Mouse (Mus musculus) thymus, adult 2 months (tissue): Measurements from ENCODE around the gene Cubn. TPM values are rescaled to one million over a fixed set of nuclear protein-coding genes. Genes with fewer than 3 reads are reported as not detected.

ENCODE experiments used
- DNase-seq: peaks from one replicate; pipeline ENCODE4 v3.0.0; 2021
- H3K27ac ChIP-seq: fragments of 200-500 bp; 2 replicates; pipeline ENCODE4 v1.5.1; 2012; ENCODE audit warnings: low read length, control low read depth; ENCODE audit not compliant: control insufficient read depth, insufficient read depth
- H3K27me3 ChIP-seq: fragments of 200-500 bp; 2 replicates; pipeline ENCODE4 v1.6.1; 2012; ENCODE audit warnings: mild to moderate bottlenecking, low read length, moderate library complexity, mixed read lengths; ENCODE audit not compliant: control insufficient read depth, insufficient read depth
- H3K36me3 ChIP-seq: fragments of 200-500 bp; 2 replicates; pipeline ENCODE4 v1.6.1; 2012; ENCODE audit warnings: mild to moderate bottlenecking, low read length, moderate library complexity; ENCODE audit not compliant: control insufficient read depth, insufficient read depth
- H3K4me1 ChIP-seq: fragments of 200-500 bp; replicated peaks from 2 replicates; pipeline ENCODE4 v1.6.1; 2012; ENCODE audit warnings: low read length; ENCODE audit not compliant: control insufficient read depth, insufficient read depth
- H3K4me3 ChIP-seq: fragments of 200-500 bp; 2 replicates; pipeline ENCODE4 v1.5.1; 2012; ENCODE audit warnings: mild to moderate bottlenecking, low read length, control low read depth, moderate library complexity; ENCODE audit not compliant: control insufficient read depth, insufficient read depth
- CTCF ChIP-seq: fragments of 200-500 bp; IDR thresholded peaks from 2 replicates; pipeline ENCODE4 v1.5.1; 2012; ENCODE audit warnings: mild to moderate bottlenecking, control low read depth, low read length, moderate library complexity, borderline replicate concordance; ENCODE audit not compliant: control insufficient read depth, poor library complexity, insufficient read depth; ENCODE audit errors: extremely low read depth
- POLR2A ChIP-seq: fragments of 200-500 bp; IDR thresholded peaks from 2 replicates; pipeline ENCODE4 v1.6.1; 2012; ENCODE audit warnings: mild to moderate bottlenecking, low read length, control low read depth, moderate library complexity; ENCODE audit not compliant: control insufficient read depth, poor library complexity, insufficient read depth; ENCODE audit errors: extremely low read depth
- WGBS: fragments of 180-500 bp; shearing (Covaris S2); methylation state at CpG from one replicate; pipeline ENCODE4 v1.1.7; 2018; 5-methylcytosine and 5-hydroxymethylcytosine counted together
- polyA plus RNA-seq: library from polyadenylated mRNA; depleted of rRNA; stranded (reverse); fragments of >200 nt; gene quantifications from 2 replicates; pipeline ENCODE4 v1.2.3, GENCODE M21; 2012

The Cubn gene
- polyA plus RNA-seq, 1 experiment, result 0.05 TPM

DNA sequence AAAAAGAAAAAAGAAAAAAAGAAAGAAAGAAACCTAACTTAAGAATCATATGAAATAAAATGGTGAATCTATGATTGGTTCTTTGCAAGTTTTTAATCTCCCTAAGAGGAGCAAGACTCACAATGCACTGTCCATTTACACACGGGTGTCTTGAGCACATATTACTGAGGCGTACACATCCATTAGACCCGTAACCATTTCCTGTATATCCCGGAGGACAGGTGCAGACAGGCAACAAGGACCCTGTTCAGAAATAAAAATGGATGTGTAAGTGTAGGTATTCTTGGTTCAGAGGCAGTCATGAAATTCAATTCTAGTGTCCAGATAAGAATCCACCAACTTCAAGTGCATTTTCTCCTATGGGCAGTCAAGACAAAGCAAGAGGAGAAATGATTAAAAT is 22.0 kb downstream of the Cubn start:
- Histone ChIP-seq H3K4me1 (no peaks in the 10 kb centered on the region), H3K36me3 (no peaks in the 10 kb centered on the region), H3K27ac (no peak overlapping the region), H3K4me3 (no peak overlapping the region), H3K27me3 (no peaks in the 10 kb centered on the region)
- 93% methylated on average over 4 of the region's 4 CpGs for WGBS
- no peak for DNase-seq
- TF ChIP-seq POLR2A, result no peak
- no peak for TF ChIP-seq CTCF

DNA sequence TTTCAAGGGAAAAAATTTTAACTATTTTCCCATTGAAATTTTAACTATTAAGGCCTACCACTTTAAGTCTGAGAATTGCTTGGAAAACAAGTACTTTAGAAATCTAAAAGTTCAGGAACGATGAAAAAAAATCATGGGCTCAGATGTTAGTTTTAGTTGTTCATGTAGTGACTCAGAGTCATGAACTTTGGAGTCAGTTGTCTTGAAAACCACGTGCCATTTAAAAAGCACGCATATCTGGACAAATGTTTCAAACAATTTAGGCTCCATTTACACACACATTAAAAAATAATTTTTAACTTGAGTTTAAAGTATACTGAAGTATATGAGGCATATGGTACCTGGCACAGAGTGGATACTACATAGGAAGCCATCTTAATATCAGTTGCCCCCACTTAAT is 24.9 kb downstream of the Cubn start:
- DNase-seq, result no peak
- TF ChIP-seq POLR2A (no peak), CTCF (no peak)
- H3K36me3 ChIP-seq, result no peaks in the 10 kb centered on the region

DNA sequence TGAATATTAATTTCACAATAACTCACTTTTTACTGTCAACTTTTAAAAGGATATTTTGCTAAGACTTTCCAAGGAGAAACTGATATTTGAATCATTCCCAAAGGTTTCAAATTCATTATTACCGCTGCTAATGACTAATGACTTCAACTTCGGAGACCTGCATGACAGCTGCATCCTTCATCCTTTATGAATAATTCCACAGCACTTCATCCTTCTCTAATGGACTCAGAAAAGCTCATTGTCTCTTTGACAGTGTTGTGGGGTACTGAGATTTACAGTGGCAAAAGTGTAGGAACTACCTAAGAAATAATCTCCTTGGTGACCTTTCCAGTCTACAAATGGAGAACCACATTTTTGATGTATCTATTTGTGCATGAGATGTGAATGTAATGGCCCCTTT is 33.5 kb downstream of the Cubn start:
- H3K27ac ChIP-seq, result no peak overlapping the region
- H3K27me3 ChIP-seq, result no peaks in the 10 kb centered on the region
- H3K4me3 ChIP-seq, result no peak overlapping the region
- WGBS, result 97% methylated on average over 2 of the region's 2 CpGs
- no peaks in the 10 kb centered on the region for H3K4me1 ChIP-seq
- no peaks in the 10 kb centered on the region for H3K36me3 ChIP-seq
- TF ChIP-seq CTCF (no peak), POLR2A (no peak)
- DNase-seq, result no peak

More for the DNA sequence above, 24.9 kb downstream of the Cubn start:
- H3K27ac ChIP-seq, result no peak overlapping the region
- 98% methylated on average over 3 of the region's 3 CpGs for WGBS
- H3K4me1 ChIP-seq, result no peaks in the 10 kb centered on the region
- no peak overlapping the region for H3K4me3 ChIP-seq
- no peaks in the 10 kb centered on the region for H3K27me3 ChIP-seq

DNA sequence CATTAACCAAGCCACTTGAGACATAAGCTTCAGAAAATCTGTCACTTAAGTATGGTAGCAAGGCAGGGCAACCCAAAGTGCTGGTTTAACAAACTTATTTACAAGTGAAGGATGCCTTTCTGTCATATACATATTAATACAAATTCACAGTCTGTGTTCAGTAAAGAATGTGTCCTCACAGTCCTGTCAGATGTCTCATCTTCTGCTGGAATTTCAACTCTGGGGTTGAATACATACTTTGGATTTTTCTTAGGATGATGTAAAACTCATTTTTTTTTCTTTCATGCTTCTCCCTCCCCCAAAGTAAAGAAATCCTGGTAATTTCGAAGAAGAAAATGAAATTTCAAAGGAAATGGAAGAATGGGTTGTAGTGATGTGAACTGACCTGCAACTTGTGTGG is 34.8 kb downstream of the Cubn start:
- no peak overlapping the region for H3K4me3 ChIP-seq
- no peaks in the 10 kb centered on the region for H3K4me1 ChIP-seq
- no peaks in the 10 kb centered on the region for H3K27me3 ChIP-seq
- WGBS, result 95% methylated on average over 1 of the region's 1 CpGs
- no peaks in the 10 kb centered on the region for H3K36me3 ChIP-seq
- H3K27ac ChIP-seq, result no peak overlapping the region
- TF ChIP-seq POLR2A (no peak), CTCF (no peak)
- DNase-seq, result no peak

DNA sequence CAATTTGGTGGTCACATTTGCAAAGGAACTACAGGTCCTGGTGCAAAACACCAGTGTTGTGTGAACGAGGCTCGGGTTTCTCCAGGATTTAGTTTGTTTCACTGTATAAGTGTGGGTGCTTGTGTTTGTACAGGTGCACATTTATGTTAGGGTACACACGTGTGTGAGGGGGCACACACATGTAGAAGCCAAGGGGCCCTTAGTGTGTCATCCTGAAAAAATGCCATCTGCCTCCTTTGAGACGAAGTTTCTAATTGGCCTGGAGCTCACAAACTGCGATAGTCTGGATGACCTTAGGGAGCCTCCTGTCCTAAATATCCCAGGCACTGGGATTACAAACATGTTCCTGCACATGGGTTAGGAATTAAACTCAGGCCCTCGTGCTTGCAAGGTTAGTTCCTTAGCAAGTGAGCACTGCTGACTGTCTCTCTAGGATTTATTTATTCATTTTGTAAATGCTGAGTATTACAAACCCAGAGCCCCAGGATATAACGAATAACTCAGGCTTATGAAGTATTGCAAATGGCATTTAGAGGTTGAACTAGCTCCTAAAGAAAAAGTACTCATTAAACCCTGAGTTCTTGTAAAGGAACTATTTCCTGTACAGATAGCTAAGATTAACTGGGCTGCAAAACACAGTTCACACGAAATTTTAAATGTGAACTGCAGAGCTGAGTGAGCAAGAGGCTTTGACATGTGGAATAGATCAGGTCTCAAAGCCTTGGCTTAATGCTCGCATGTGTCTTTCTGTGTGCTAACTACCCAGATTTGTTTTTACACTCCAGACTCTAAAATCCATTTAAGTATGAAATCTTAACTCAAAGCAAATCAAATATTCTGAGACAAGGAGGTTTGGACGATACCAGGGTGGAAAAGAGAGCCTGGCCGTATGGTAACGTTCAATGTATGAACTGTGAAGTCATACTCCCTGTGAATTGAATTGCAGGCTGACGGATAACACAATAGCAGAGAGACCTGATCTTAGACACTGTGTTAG is 39.8 kb downstream of the Cubn start:
- TF ChIP-seq CTCF (no peak), POLR2A (no peak)
- H3K27me3 ChIP-seq, result no peaks in the 10 kb centered on the region
- H3K4me3 ChIP-seq, result no peak overlapping the region
- no peaks in the 10 kb centered on the region for H3K4me1 ChIP-seq
- WGBS, result 90% methylated on average over 13 of the region's 13 CpGs
- no peaks in the 10 kb centered on the region for H3K36me3 ChIP-seq
- no peak for DNase-seq
- no peak overlapping the region for H3K27ac ChIP-seq

DNA sequence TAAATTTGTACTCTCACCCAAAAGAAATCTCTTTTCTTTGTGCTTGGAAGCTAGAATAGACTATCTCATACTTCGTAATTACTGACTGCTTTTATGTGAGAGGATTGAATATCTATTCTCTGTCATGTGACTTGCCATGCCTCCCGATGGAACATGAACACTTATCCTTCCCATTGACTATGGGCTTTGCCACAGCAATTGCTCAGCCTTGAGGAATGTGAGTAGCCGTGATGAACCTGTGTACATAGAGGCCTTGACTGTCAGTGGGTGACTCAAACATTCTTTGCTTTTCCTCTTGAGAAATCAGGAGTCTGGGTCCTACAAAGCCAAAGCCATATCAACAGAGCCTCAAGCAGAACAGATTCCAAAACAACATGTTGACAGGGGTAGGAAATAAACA is 40.7 kb downstream of the Cubn start:
- no peak for TF ChIP-seq CTCF
- no peak for TF ChIP-seq POLR2A
- Histone ChIP-seq H3K4me1 (no peaks in the 10 kb centered on the region), H3K36me3 (no peaks in the 10 kb centered on the region), H3K27me3 (no peaks in the 10 kb centered on the region), H3K4me3 (no peak overlapping the region), H3K27ac (no peak overlapping the region)
- WGBS, result 92% methylated on average over 3 of the region's 3 CpGs
- no peak for DNase-seq
